Mouse (Mus musculus) embryonic facial prominence, embryonic 12.5 days (tissue): Measurements from ENCODE around the gene Klhdc7a. TPM values are rescaled to one million over a fixed set of nuclear protein-coding genes. Genes with fewer than 3 reads are reported as not detected.
A peak's percentile ranks its signal among the peaks of the same experiment; 100 is the strongest.

Source experiments
- ATAC-seq: fragments of 200-750 bp; cut with Nextera tagmentation; 2 replicates; pipeline ENCODE4 v1.8.0; 2017; ENCODE audit not compliant: insufficient number of reproducible peaks, insufficient read depth, low FRiP score, low TSS enrichment
- H3K27ac ChIP-seq: fragments of 300-500 bp; sonication (generic); 2 replicates; pipeline ENCODE4 v1.5.1; 2016; ENCODE audit warnings: mild to moderate bottlenecking
- H3K27me3 ChIP-seq: fragments of 300-500 bp; sonication (generic); 2 replicates; pipeline ENCODE4 v1.6.1; 2016; ENCODE audit warnings: mild to moderate bottlenecking, moderate library complexity
- H3K36me3 ChIP-seq: fragments of 300-500 bp; sonication (generic); 2 replicates; pipeline ENCODE4 v1.6.1; 2016; ENCODE audit warnings: mild to moderate bottlenecking
- H3K4me1 ChIP-seq: fragments of 300-500 bp; sonication (generic); 2 replicates; pipeline ENCODE4 v1.6.1; 2016
- H3K4me2 ChIP-seq: fragments of 300-500 bp; sonication (generic); replicated peaks from 2 replicates; pipeline ENCODE4 v1.6.1; 2016; ENCODE audit warnings: mild to moderate bottlenecking, moderate library complexity
- H3K4me3 ChIP-seq: fragments of 300-500 bp; sonication (generic); 2 replicates; pipeline ENCODE4 v1.5.1; 2016; ENCODE audit warnings: mild to moderate bottlenecking
- H3K9ac ChIP-seq: fragments of 300-500 bp; sonication (generic); 2 replicates; pipeline ENCODE4 v1.6.1; 2016; ENCODE audit warnings: mild to moderate bottlenecking, moderate library complexity
- H3K9me3 ChIP-seq: fragments of 300-500 bp; sonication (generic); 2 replicates; pipeline ENCODE4 v1.6.1; 2016; ENCODE audit warnings: mild to moderate bottlenecking, moderate library complexity
- WGBS: fragments of 180-500 bp; shearing (Covaris S2); methylation state at CpG from one replicate; pipeline ENCODE4 v1.1.7; 2016; 5-methylcytosine and 5-hydroxymethylcytosine counted together
- polyA plus RNA-seq: library from polyadenylated mRNA; unstranded; fragments of >200 nt; fragmentation: Nextera tagmentation; extraction: Ambion mirVana; gene quantifications from 2 replicates; pipeline ENCODE4 v1.2.1, GENCODE M21; 2016

Gene Klhdc7a
- polyA plus RNA-seq = 0.08 and 0.18 TPM in 2 replicates

GRCm38 (mm10) chr4:139967922-139968321, at the start of gene Klhdc7a:
TSS of gene Klhdc7a (minus strand) at chr4:139968026.
- Histone ChIP-seq H3K36me3 (no peaks in the 10 kb centered on the region), H3K27me3 (0 out of 2 replicates have a peak, but pooled peaks cover 8% of the 10 kb centered on the region), H3K9me3 (no peaks in the 10 kb centered on the region), H3K9ac (no peak within 1 kb of the TSS), H3K27ac (no peak within 1 kb of the TSS), H3K4me1 (peaks cover 11% of the 10 kb centered on the region; the same call in 1 of the 2 replicates), H3K4me3 (no peak within 1 kb of the TSS), H3K4me2 (no peak within 1 kb of the TSS)
- 48% methylated on average over 4 of the region's 4 CpGs for WGBS
- ATAC-seq = no peak

- Histone ChIP-seq H3K4me1 (peaks cover 4% of the 10 kb centered on the region), H3K36me3 (no peaks in the 10 kb centered on the region), H3K4me2 (no peak overlapping the region), H3K4me3 (no peak overlapping the region), H3K9ac (no peak overlapping the region), H3K9me3 (no peaks in the 10 kb centered on the region), H3K27ac (no peak overlapping the region), H3K27me3 (peaks cover 8% of the 10 kb centered on the region)
- 21% methylated on average over 7 of the region's 7 CpGs for WGBS
- no peak for ATAC-seq
Measured at GRCm38 (mm10) chr4:140015916-140016315, 48.1 kb upstream of the Klhdc7a start.

- 63% methylated on average over 11 of the region's 11 CpGs for WGBS
- H3K4me3 ChIP-seq = no peak overlapping the region
- no peak for ATAC-seq
- no peak overlapping the region for H3K4me2 ChIP-seq
- no peak overlapping the region for H3K9ac ChIP-seq
- no peaks in the 10 kb centered on the region for H3K4me1 ChIP-seq
- H3K27ac ChIP-seq = no peak overlapping the region
- no peaks in the 10 kb centered on the region for H3K36me3 ChIP-seq
- H3K27me3 ChIP-seq = peaks cover 3% of the 10 kb centered on the region; the same call in 1 of the 2 replicates
- H3K9me3 ChIP-seq = no peaks in the 10 kb centered on the region
Measured at GRCm38 (mm10) chr4:140010728-140011470, 43.1 kb upstream of the Klhdc7a start.

GRCm38 (mm10) chr4:140004932-140005331, 37.1 kb upstream of the Klhdc7a start:
- no peak overlapping the region for H3K27ac ChIP-seq
- H3K4me3 ChIP-seq = no peak overlapping the region; the same call in 1 of the 2 replicates
- H3K9ac ChIP-seq = no peak overlapping the region
- H3K4me2 ChIP-seq = peak overlapping the region; percentile 44
- no peaks in the 10 kb centered on the region for H3K9me3 ChIP-seq
- WGBS = 17% methylated on average over 5 of the region's 5 CpGs
- H3K4me1 ChIP-seq = no peaks in the 10 kb centered on the region
- H3K36me3 ChIP-seq = no peaks in the 10 kb centered on the region
- ATAC-seq = no peak
- peaks cover 37% of the 10 kb centered on the region for H3K27me3 ChIP-seq

- Histone ChIP-seq H3K9me3 (no peaks in the 10 kb centered on the region), H3K4me1 (no peaks in the 10 kb centered on the region), H3K4me2 (peak overlapping the region; percentile 44), H3K4me3 (peak overlapping the region; percentile 23), H3K27me3 (peaks cover 37% of the 10 kb centered on the region), H3K36me3 (no peaks in the 10 kb centered on the region), H3K27ac (no peak overlapping the region), H3K9ac (no peak overlapping the region)
- WGBS = 17% methylated on average over 12 of the region's 12 CpGs
- peak; percentile 79; the same call in 1 of the 2 replicates for ATAC-seq
Measured at GRCm38 (mm10) chr4:140004170-140004569, 36.3 kb upstream of the Klhdc7a start.

- no peak overlapping the region for H3K4me2 ChIP-seq
- ATAC-seq = no peak
- WGBS = 11% methylated on average over 12 of the region's 12 CpGs
- H3K27me3 ChIP-seq = peaks cover 37% of the 10 kb centered on the region
- no peak overlapping the region for H3K4me3 ChIP-seq
- H3K27ac ChIP-seq = no peak overlapping the region
- no peaks in the 10 kb centered on the region for H3K36me3 ChIP-seq
- no peaks in the 10 kb centered on the region for H3K9me3 ChIP-seq
- no peaks in the 10 kb centered on the region for H3K4me1 ChIP-seq
- H3K9ac ChIP-seq = no peak overlapping the region
Measured at GRCm38 (mm10) chr4:140002069-140002468, 34.2 kb upstream of the Klhdc7a start.

GRCm38 (mm10) chr4:140000911-140001310, 33.1 kb upstream of the Klhdc7a start:
- WGBS = 53% methylated on average over 5 of the region's 5 CpGs
- Histone ChIP-seq H3K27ac (no peak overlapping the region), H3K4me2 (no peak overlapping the region), H3K36me3 (no peaks in the 10 kb centered on the region), H3K9me3 (no peaks in the 10 kb centered on the region), H3K27me3 (peaks cover 37% of the 10 kb centered on the region), H3K9ac (no peak overlapping the region), H3K4me1 (no peaks in the 10 kb centered on the region), H3K4me3 (no peak overlapping the region)
- no peak for ATAC-seq

- Histone ChIP-seq H3K9ac (no peak overlapping the region), H3K9me3 (no peaks in the 10 kb centered on the region), H3K4me1 (0 out of 2 replicates have a peak, but pooled peaks cover 3% of the 10 kb centered on the region), H3K27ac (no peak overlapping the region), H3K4me3 (no peak overlapping the region), H3K4me2 (no peak overlapping the region), H3K36me3 (no peaks in the 10 kb centered on the region), H3K27me3 (peaks cover 29% of the 10 kb centered on the region)
- WGBS = 62% methylated on average over 7 of the region's 7 CpGs
- no peak for ATAC-seq
Measured at GRCm38 (mm10) chr4:139999033-139999432, 31.2 kb upstream of the Klhdc7a start.

GRCm38 (mm10) chr4:139995659-139996058, 27.8 kb upstream of the Klhdc7a start:
- WGBS = 46% methylated on average over 8 of the region's 8 CpGs
- no peak overlapping the region for H3K4me2 ChIP-seq
- H3K4me3 ChIP-seq = no peak overlapping the region
- no peak overlapping the region for H3K9ac ChIP-seq
- H3K27ac ChIP-seq = no peak overlapping the region
- peaks cover 12% of the 10 kb centered on the region for H3K4me1 ChIP-seq
- H3K9me3 ChIP-seq = no peaks in the 10 kb centered on the region
- peaks cover 1% of the 10 kb centered on the region; the same call in 1 of the 2 replicates for H3K27me3 ChIP-seq
- H3K36me3 ChIP-seq = no peaks in the 10 kb centered on the region
- ATAC-seq = no peak

- no peak overlapping the region for H3K27ac ChIP-seq
- H3K4me3 ChIP-seq = no peak overlapping the region
- ATAC-seq = no peak
Measured at GRCm38 (mm10) chr4:139993111-139993755, 25.4 kb upstream of the Klhdc7a start.

GRCm38 (mm10) chr4:139986913-139987312, 19.1 kb upstream of the Klhdc7a start:
- H3K9ac ChIP-seq = no peak overlapping the region
- no peaks in the 10 kb centered on the region for H3K36me3 ChIP-seq
- ATAC-seq = no peak
- H3K27me3 ChIP-seq = no peaks in the 10 kb centered on the region
- no peak overlapping the region for H3K27ac ChIP-seq
- no peak overlapping the region for H3K4me3 ChIP-seq
- H3K4me1 ChIP-seq = peaks cover 6% of the 10 kb centered on the region; the same call in 1 of the 2 replicates
- no peaks in the 10 kb centered on the region for H3K9me3 ChIP-seq
- H3K4me2 ChIP-seq = no peak overlapping the region
- WGBS = 17% methylated on average over 7 of the region's 7 CpGs

More at GRCm38 (mm10) chr4:139993111-139993755, 25.4 kb upstream of the Klhdc7a start:
- WGBS = 20% methylated on average over 7 of the region's 16 CpGs
- peak overlapping the region; percentile 26 for H3K4me2 ChIP-seq
- no peaks in the 10 kb centered on the region for H3K27me3 ChIP-seq
- no peak overlapping the region for H3K9ac ChIP-seq
- H3K9me3 ChIP-seq = no peaks in the 10 kb centered on the region
- H3K36me3 ChIP-seq = no peaks in the 10 kb centered on the region
- H3K4me1 ChIP-seq = peaks cover 12% of the 10 kb centered on the region

- H3K4me3 ChIP-seq = no peak overlapping the region
- no peaks in the 10 kb centered on the region for H3K9me3 ChIP-seq
- H3K9ac ChIP-seq = no peak overlapping the region
- 27% methylated on average over 5 of the region's 5 CpGs for WGBS
- no peaks in the 10 kb centered on the region for H3K36me3 ChIP-seq
- H3K4me2 ChIP-seq = no peak overlapping the region
- no peaks in the 10 kb centered on the region for H3K27me3 ChIP-seq
- H3K27ac ChIP-seq = no peak overlapping the region
- ATAC-seq = no peak
- peaks cover 15% of the 10 kb centered on the region; the same call in 1 of the 2 replicates for H3K4me1 ChIP-seq
Measured at GRCm38 (mm10) chr4:139978716-139979115, 10.9 kb upstream of the Klhdc7a start.
